ENCODE assay signal across 8 mouse cellular contexts in genomic region chr10:79984195-79984816, GRCm38 (mm10). TPM values are rescaled to one million over a fixed set of nuclear protein-coding genes. Genes with fewer than 3 reads are reported as not detected.
DNase-seq lines count a peak whose midpoint lies in the region; ATAC-seq lines count a peak whose summit lies in the region.

TSS of gene Tmem259 (minus strand) at chr10:79984330.

- H3K27me3 ChIP-seq in heart, embryonic 12.5 days (replicated peaks) = no peaks in the 10 kb centered on the region
- H3K27me3 ChIP-seq in kidney, embryonic 16.5 days (ENCODE audit: insufficient read depth, low read length) = no peaks in the 10 kb centered on the region
- H3K27me3 ChIP-seq in liver, embryonic 11.5 days (replicated peaks; ENCODE audit: control insufficient read depth, insufficient read depth, low read length) = peaks cover 3% of the 10 kb centered on the region
- no peaks in the 10 kb centered on the region for H3K27me3 ChIP-seq in stomach, embryonic 14.5 days (ENCODE audit: control insufficient read depth, insufficient read depth, low read length)

- peaks cover 68% of the 10 kb centered on the region for H3K4me1 ChIP-seq in heart, embryonic 12.5 days (replicated peaks)
- peaks cover 52% of the 10 kb centered on the region for H3K4me1 ChIP-seq in kidney, embryonic 16.5 days (ENCODE audit: insufficient read depth, low read length)
- peaks cover 60% of the 10 kb centered on the region for H3K4me1 ChIP-seq in liver, embryonic 11.5 days (replicated peaks; ENCODE audit: control insufficient read depth, insufficient read depth, low read length)
- peaks cover 31% of the 10 kb centered on the region for H3K4me1 ChIP-seq in stomach, embryonic 14.5 days (ENCODE audit: control insufficient read depth, insufficient read depth, low read length)

- peak within 1 kb of the TSS; percentile 97 for H3K9ac ChIP-seq in heart, embryonic 12.5 days
- peak within 1 kb of the TSS; percentile 89 for H3K9ac ChIP-seq in kidney, embryonic 16.5 days (replicated peaks; ENCODE audit: low read length)
- peak within 1 kb of the TSS; percentile 92 for H3K9ac ChIP-seq in liver, embryonic 11.5 days (ENCODE audit: low read depth, low read length)
- H3K9ac ChIP-seq in stomach, embryonic 14.5 days (replicated peaks; ENCODE audit: low read depth, low read length) = peak within 1 kb of the TSS; percentile 96

- under 1% methylated on average over 49 of the region's 49 CpGs for WGBS in heart, embryonic 12.5 days
- WGBS in kidney, embryonic 16.5 days = 0% methylated on average over 46 of the region's 49 CpGs
- WGBS in liver, embryonic 11.5 days = under 1% methylated on average over 48 of the region's 49 CpGs
- WGBS in stomach, embryonic 14.5 days = under 1% methylated on average over 46 of the region's 49 CpGs

- peak within 1 kb of the TSS; percentile 82 for H3K4me3 ChIP-seq in heart, embryonic 12.5 days
- peak within 1 kb of the TSS; percentile 81 for H3K4me3 ChIP-seq in kidney, embryonic 16.5 days (ENCODE audit: low read length)
- peak within 1 kb of the TSS; percentile 92 for H3K4me3 ChIP-seq in liver, embryonic 11.5 days (ENCODE audit: low read depth, low read length)
- H3K4me3 ChIP-seq in stomach, embryonic 14.5 days (ENCODE audit: low read depth, low read length) = peak within 1 kb of the TSS; percentile 75

- peaks cover 14% of the 10 kb centered on the region for H3K36me3 ChIP-seq in heart, embryonic 12.5 days
- peaks cover 2% of the 10 kb centered on the region; the same call in 1 of the 2 replicates for H3K36me3 ChIP-seq in kidney, embryonic 16.5 days (ENCODE audit: insufficient read depth, low read length)
- peaks cover 9% of the 10 kb centered on the region; the same call in 1 of the 2 replicates for H3K36me3 ChIP-seq in liver, embryonic 11.5 days (ENCODE audit: control insufficient read depth, insufficient read depth, low read length)
- H3K36me3 ChIP-seq in stomach, embryonic 14.5 days (ENCODE audit: control insufficient read depth, insufficient read depth, low read length) = peaks cover 2% of the 10 kb centered on the region

- peak; percentile 50 for ATAC-seq in erythroid progenitor cell, adult 5-6 weeks (replicated peaks; ENCODE audit: low FRiP score, poor library complexity, severe bottlenecking)
- ATAC-seq in heart, embryonic 12.5 days (ENCODE audit: insufficient number of reproducible peaks, low FRiP score) = peak; percentile 78
- ATAC-seq in kidney, embryonic 16.5 days (ENCODE audit: low FRiP score, low TSS enrichment) = peak; percentile 80
- peak; percentile 79 for ATAC-seq in liver, embryonic 11.5 days (replicated peaks; ENCODE audit: low FRiP score)
- peak; percentile 70 for ATAC-seq in stomach, embryonic 14.5 days (ENCODE audit: insufficient number of reproducible peaks, insufficient read depth, low FRiP score, low read depth)

- peak within 1 kb of the TSS; percentile 90 for H3K4me2 ChIP-seq in heart, embryonic 12.5 days
- H3K4me2 ChIP-seq in kidney, embryonic 16.5 days (replicated peaks; ENCODE audit: low read depth, low read length) = peak within 1 kb of the TSS; percentile 95
- peak within 1 kb of the TSS; percentile 93 for H3K4me2 ChIP-seq in liver, embryonic 11.5 days
- peak within 1 kb of the TSS; percentile 74 for H3K4me2 ChIP-seq in stomach, embryonic 14.5 days (replicated peaks; ENCODE audit: low read depth, low read length)

- DNase-seq in CD8-positive naive resting alpha-beta T cell, adult 2 months (ENCODE audit: low read depth in 2 of 2, low spot score in 2 of 2) = peak; percentile 71 to 80
- peak; percentile 87 for DNase-seq in brain, embryonic 18.5 days (ENCODE audit: low read depth, low spot score)
- peak; percentile 87 for DNase-seq in liver, embryonic 11.5 days (ENCODE audit: low spot score)
- DNase-seq in natural killer cell, adult 2 months (ENCODE audit: low spot score in 2 of 2) = peak; percentile 85 to 89

- H3K9me3 ChIP-seq in heart, embryonic 12.5 days (replicated peaks) = no peaks in the 10 kb centered on the region
- no peaks in the 10 kb centered on the region for H3K9me3 ChIP-seq in kidney, embryonic 16.5 days (ENCODE audit: low read length)
- H3K9me3 ChIP-seq in liver, embryonic 11.5 days (ENCODE audit: control insufficient read depth, low read length) = no peaks in the 10 kb centered on the region
- no peaks in the 10 kb centered on the region for H3K9me3 ChIP-seq in stomach, embryonic 14.5 days (ENCODE audit: control insufficient read depth, low read depth, low read length)

- H3K27ac ChIP-seq in heart, embryonic 12.5 days (ENCODE audit: poor library complexity, severe bottlenecking) = peak within 1 kb of the TSS; percentile 94
- peak within 1 kb of the TSS; percentile 96 for H3K27ac ChIP-seq in kidney, embryonic 16.5 days (ENCODE audit: low read length)
- peak within 1 kb of the TSS; percentile 98 for H3K27ac ChIP-seq in liver, embryonic 11.5 days (ENCODE audit: low read depth, low read length)
- peak within 1 kb of the TSS; percentile 98 for H3K27ac ChIP-seq in stomach, embryonic 14.5 days (ENCODE audit: low read length)

RNA-seq across cellular contexts. Expression of gene Tmem259, which starts in this region (rescaled TPM):
- total RNA-seq in erythroid progenitor cell, adult 5-6 weeks (2015; ENCODE audit: low replicate concordance) = 57.0 and 78.9 TPM in 2 replicates
- total RNA-seq in erythroid progenitor cell, adult 5-6 weeks (2017; ENCODE audit: low replicate concordance) = 49.2 and 51.1 TPM in 2 replicates
- 20.8 and 20.9 TPM in 2 replicates for polyA plus RNA-seq in heart, embryonic 12.5 days (2016; fragmentation: Nextera tagmentation; extraction: Ambion mirVana)
- polyA plus RNA-seq in kidney, embryonic 16.5 days (2015; fragmentation: Nextera tagmentation; extraction: Ambion mirVana) = 10.8 and 11.2 TPM in 2 replicates
- 14.9 and 20.2 TPM in 2 replicates for polyA plus RNA-seq in liver, embryonic 11.5 days (2014; fragmentation: Nextera tagmentation; extraction: Ambion mirVana)
- polyA plus RNA-seq in stomach, embryonic 14.5 days (2014; fragmentation: Nextera tagmentation; extraction: Ambion mirVana) = 15.6 and 16.7 TPM in 2 replicates

Comparison
In these comparisons a context has a peak if more than half of its experiments do, and no peak if none do; other contexts are left out.
1. Peak in every context shown above with its lines: DNase-seq, ATAC-seq, H3K4me3 ChIP-seq and H3K27ac ChIP-seq.